Comparison of ENCODE assay signal across 26 mouse cellular contexts in genomic region chr6:72007411-72008212, GRCm38 (mm10).
DNase-seq lines count a peak whose midpoint lies in the region; TF ChIP-seq lines count a peak whose summit lies in the region.
"Had no signal": no experiment of that assay in that cellular context is flagged by ENCODE, and none has a peak within 500 bp of the region (broad histone marks: within the 10 kb centered on the region; RNA-seq: fewer than 3 reads in every experiment).

No protein-coding gene starts in this region.

- H3K79me2 ChIP-seq in MEL (ENCODE audit: control insufficient read depth, insufficient read depth, low read length, poor library complexity), result no peaks in the 10 kb centered on the region

- no peak for TF ChIP-seq CTCF in MEL (IDR thresholded peaks at IDR 0.05 in 2 of 3, conservative IDR thresholded peaks at IDR 0.05 in 1 of 3; ENCODE audit: control insufficient read depth in 1 of 3, insufficient read depth in 1 of 3, low read depth in 2 of 3, low read length in 3 of 3, poor library complexity in 1 of 3, severe bottlenecking in 1 of 3)

- H3K36me3 ChIP-seq in MEL (ENCODE audit: control insufficient read depth in 1 of 2, insufficient read depth in 2 of 2, low read length in 2 of 2), result no peaks in the 10 kb centered on the region; a peak in 1 of 4 replicates
- H3K36me3 ChIP-seq: embryonic facial prominence, embryonic 10.5 days; embryonic facial prominence, embryonic 13.5 days; forebrain, embryonic 12.5 days; forebrain, embryonic 15.5 days; heart, embryonic 12.5 days; heart, embryonic 15.5 days; hindbrain, embryonic 10.5 days; hindbrain, embryonic 13.5 days; intestine, embryonic 15.5 days had no signal

- no peaks in the 10 kb centered on the region; a peak in 2 of 4 replicates for H3K27me3 ChIP-seq in MEL (ENCODE audit: control insufficient read depth in 1 of 2, insufficient read depth in 2 of 2, low read length in 2 of 2)
- H3K27me3 ChIP-seq: embryonic facial prominence, embryonic 13.5 days; forebrain, embryonic 12.5 days; forebrain, embryonic 15.5 days; heart, embryonic 12.5 days; heart, embryonic 15.5 days; hindbrain, embryonic 13.5 days; intestine, embryonic 15.5 days had no signal

- no peak overlapping the region for H3K9ac ChIP-seq in MEL (ENCODE audit: control insufficient read depth, low read depth, low read length, poor library complexity, severe bottlenecking)
- H3K9ac ChIP-seq: embryonic facial prominence, embryonic 13.5 days; forebrain, embryonic 12.5 days; forebrain, embryonic 15.5 days; heart, embryonic 12.5 days; heart, embryonic 15.5 days; hindbrain, embryonic 13.5 days; intestine, embryonic 15.5 days had no signal

- TF ChIP-seq EP300 in MEL (IDR thresholded peaks at IDR 0.05; ENCODE audit: low read depth in 1 of 2, low read length in 2 of 2), result peak; percentile 25 to 61; a peak in 2 of 4 replicates

- TF ChIP-seq RAD21 in MEL (IDR thresholded peaks at IDR 0.05; ENCODE audit: low read depth, low read length), result no peak

- H3K4me1 ChIP-seq in MEL (ENCODE audit: control insufficient read depth in 1 of 2, insufficient read depth in 2 of 2, low read length in 2 of 2), result peaks cover 3 to 4% of the 10 kb centered on the region in 2 experiments; a peak in 2 of 4 replicates
- H3K4me1 ChIP-seq: embryonic facial prominence, embryonic 10.5 days; embryonic facial prominence, embryonic 13.5 days; forebrain, embryonic 12.5 days; forebrain, embryonic 15.5 days; heart, embryonic 12.5 days; heart, embryonic 15.5 days; hindbrain, embryonic 10.5 days; hindbrain, embryonic 13.5 days; intestine, embryonic 15.5 days had no signal

- H3K4me3 ChIP-seq in MEL (ENCODE audit: control insufficient read depth in 1 of 2, insufficient read depth in 1 of 2, low read depth in 2 of 2, low read length in 2 of 2), result no peak overlapping the region
- H3K4me3 ChIP-seq: embryonic facial prominence, embryonic 10.5 days; embryonic facial prominence, embryonic 13.5 days; erythroblast, embryonic 14.5 days; forebrain, embryonic 12.5 days; forebrain, embryonic 15.5 days; heart, embryonic 12.5 days; heart, embryonic 15.5 days; hindbrain, embryonic 10.5 days; hindbrain, embryonic 13.5 days; intestine, embryonic 15.5 days had no signal

- no peaks in the 10 kb centered on the region for H3K9me3 ChIP-seq in MEL (replicated peaks; ENCODE audit: insufficient read depth, low read length)
- H3K9me3 ChIP-seq: embryonic facial prominence, embryonic 10.5 days; embryonic facial prominence, embryonic 13.5 days; forebrain, embryonic 12.5 days; forebrain, embryonic 15.5 days; heart, embryonic 12.5 days; heart, embryonic 15.5 days; hindbrain, embryonic 10.5 days; hindbrain, embryonic 13.5 days; intestine, embryonic 15.5 days had no signal

- no peak overlapping the region for H3K27ac ChIP-seq in MEL (ENCODE audit: control insufficient read depth, low read depth, low read length)
- H3K27ac ChIP-seq: embryonic facial prominence, embryonic 10.5 days; embryonic facial prominence, embryonic 13.5 days; forebrain, embryonic 12.5 days; forebrain, embryonic 15.5 days; heart, embryonic 15.5 days; hindbrain, embryonic 10.5 days; hindbrain, embryonic 13.5 days; intestine, embryonic 15.5 days had no signal

- DNase-seq in adrenal gland, adult (ENCODE audit: inconsistent age in 2 of 2, low spot score in 1 of 2), result peak; percentile 57 to 80
- no peak for DNase-seq in adrenal gland, postnatal 4 days (ENCODE audit: low spot score in 2 of 2)
- DNase-seq in 3134 (ENCODE audit: extremely low read depth, insufficient read length, low spot score) (peak; percentile 18), MEL (ENCODE audit: low read depth, low spot score) (peak; percentile 8)
- no peak for DNase-seq in frontal cortex, postnatal 36 days (ENCODE audit: low spot score in 2 of 2)
- DNase-seq in testis, postnatal 14 days (ENCODE audit: low spot score), result no peak
- DNase-seq: adrenal gland, postnatal 25 days; cerebellum, adult 18-20 months; cerebellum, adult 9-10 months; cerebellum, postnatal 25 days; gastrocnemius, postnatal 10 days; gastrocnemius, postnatal 36 days; heart, postnatal 10 days; heart, postnatal 36 days; kidney, adult 11 months; kidney, adult 8-10 months had no signal

- TF ChIP-seq POLR2A in MEL (IDR thresholded peaks at IDR 0.05; ENCODE audit: control insufficient read depth in 1 of 2, insufficient read depth in 1 of 2, low read depth in 1 of 2, low read length in 2 of 2, poor library complexity in 1 of 2), result no peak

TF ChIP-seq in MEL, 35 proteins besides CTCF, POLR2A, EP300 and RAD21:
- peak; percentile 58; the same call in 1 of the 2 replicates for TF ChIP-seq ETS1 (IDR thresholded peaks at IDR 0.05; ENCODE audit: low read depth, low read length)
- no peak for TF ChIP-seq KAT2A (conservative IDR thresholded peaks at IDR 0.05; ENCODE audit: low read depth, low read length)
- no peak for TF ChIP-seq E2F4 (IDR thresholded peaks at IDR 0.05; ENCODE audit: borderline replicate concordance, low read depth, low read length)
- peak; percentile 49; the same call in 1 of the 2 replicates for TF ChIP-seq TCF12 (IDR thresholded peaks at IDR 0.05; ENCODE audit: low read depth, low read length)

Comparison
In these comparisons a context has a peak if more than half of its experiments do, and no peak if none do; other contexts are left out.
1. DNase-seq: peak in adrenal gland, adult (2 of 2), 3134 (single experiment) and MEL (single experiment); none in adrenal gland, postnatal 4 days (0 of 2), frontal cortex, postnatal 36 days (0 of 2) and testis, postnatal 14 days (single experiment).